Mouse (Mus musculus) Muller cell, postnatal 12 days (primary cell): Measurements from ENCODE around the gene Gm21913.
"Not testable (repeated sequence)": the region's sequence is repeated elsewhere in the genome, so short reads cannot be mapped to it uniquely, and the experiment has no call there.

Experiments
- DNase-seq: peaks from one replicate; pipeline ENCODE4 v3.0.0-alpha.2; 2015; ENCODE audit errors: inconsistent ontology term

Gm21913 gene

DNA sequence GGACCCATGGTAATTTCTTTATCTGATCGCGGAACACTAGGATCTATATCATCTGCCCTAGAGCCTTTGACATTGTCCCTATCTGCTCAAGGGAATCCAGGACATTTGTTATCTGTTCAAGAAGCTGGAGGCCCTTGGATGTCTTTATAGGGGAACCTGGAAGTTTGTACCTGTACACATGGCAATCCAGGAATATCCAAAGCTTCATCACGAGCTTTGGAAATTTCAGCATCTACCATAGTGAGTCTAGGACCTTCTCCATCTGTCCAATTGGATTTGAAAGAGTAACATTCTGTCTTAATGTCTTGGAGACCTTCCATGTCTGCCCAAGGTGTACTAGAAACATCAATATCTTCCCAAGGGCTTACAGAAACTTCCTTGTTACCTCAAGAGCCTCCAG lies at the start of gene Gm21913:
TSS of gene Gm21913 (plus strand) at position 301 of the 400 bp plus-strand sequence.
- DNase-seq, result not testable (repeated sequence)
